Mouse (Mus musculus): Measurements from ENCODE around the gene Ulk3. TPM values are rescaled to one million over a fixed set of nuclear protein-coding genes. Genes with fewer than 3 reads are reported as not detected.

Ulk3 gene
- polyA plus RNA-seq, 1 experiment from 2014 or later: 14.3 TPM

DNA sequence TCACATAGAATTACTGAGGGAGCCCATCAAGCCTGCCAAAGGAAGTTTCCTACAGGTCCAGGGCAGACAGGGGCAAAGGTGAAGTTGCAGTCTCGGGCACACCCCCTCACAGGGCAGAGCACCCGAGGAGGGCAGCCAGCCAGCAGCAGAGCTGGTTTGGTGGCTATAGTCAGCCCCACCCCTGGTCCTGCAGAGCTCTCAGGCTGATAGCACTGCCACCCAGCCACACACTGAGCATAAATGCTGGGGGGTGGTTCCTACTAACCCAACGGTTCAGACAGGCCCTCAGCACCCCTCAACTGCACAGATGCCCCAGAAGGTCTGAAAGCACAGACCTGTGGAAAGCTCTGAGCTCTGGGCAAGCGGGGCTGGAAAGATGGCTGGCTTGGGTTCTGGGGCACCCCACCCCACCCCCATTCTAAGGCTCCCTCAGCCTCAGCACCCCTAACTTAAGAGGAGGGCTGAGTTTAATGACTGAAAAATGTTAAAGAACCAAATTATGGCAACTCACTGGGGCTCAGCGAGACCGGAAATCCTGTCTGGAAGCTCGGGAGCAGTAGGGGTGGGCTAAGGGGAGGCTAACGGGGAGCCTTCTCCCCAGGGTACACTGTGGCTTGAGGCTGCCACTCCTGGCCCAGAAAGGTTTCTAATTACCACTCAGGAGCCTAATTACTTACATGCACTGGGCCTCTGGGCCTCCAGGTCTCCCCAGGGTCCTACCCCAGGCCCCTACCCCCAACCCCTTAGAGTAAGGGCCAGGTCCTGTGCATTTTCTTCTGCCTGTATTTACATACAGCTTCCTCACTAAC is 49.6 kb downstream of the Ulk3 start:
- Histone ChIP-seq H3K9ac (peak overlapping the region; percentile 34), H3K4me1 (replicated peaks) (peaks cover 80% of the 10 kb centered on the region), H3K4me3 (no peak overlapping the region), H3K36me3 (no peaks in the 10 kb centered on the region), H3K4me2 (peak overlapping the region; percentile 54), H3K27me3 (no peaks in the 10 kb centered on the region), H3K9me3 (replicated peaks) (no peaks in the 10 kb centered on the region), H3K27ac (peak overlapping the region; percentile 94)
- WGBS: 35% methylated on average over 8 of the region's 8 CpGs
- ATAC-seq (replicated peaks; ENCODE audit: insufficient number of reproducible peaks, insufficient read depth, low FRiP score, low read depth): peak; percentile 31

DNA sequence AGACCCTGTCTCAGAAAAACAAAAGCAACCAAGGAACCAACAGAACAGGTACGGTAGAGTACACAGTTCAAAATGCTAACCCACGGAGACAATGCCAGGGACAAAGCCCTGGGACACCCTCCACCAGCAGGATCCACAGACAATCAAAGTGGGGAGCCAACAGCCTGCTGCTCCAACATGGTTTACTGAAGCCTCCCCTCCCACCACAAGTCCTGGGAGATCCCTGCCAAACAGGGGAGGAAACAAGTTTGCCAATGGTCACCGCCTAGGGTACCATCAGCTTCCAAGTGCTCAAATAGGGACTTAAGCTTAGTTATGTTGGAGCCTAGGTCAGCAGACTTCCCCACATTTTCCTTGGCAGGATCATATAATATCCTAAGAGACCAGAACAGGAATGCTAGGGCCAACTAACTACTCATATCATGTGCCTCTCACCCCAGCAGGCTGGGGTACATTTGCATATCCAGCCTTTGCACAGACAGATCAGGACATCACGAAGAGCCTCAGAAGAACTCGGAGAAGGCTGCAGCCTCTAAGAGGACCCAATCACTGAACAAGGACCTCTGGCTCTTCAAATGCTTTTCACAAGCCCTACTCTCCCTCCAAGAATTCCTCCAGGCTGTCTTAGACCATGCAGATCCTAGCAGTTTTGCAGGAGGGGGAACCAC is 50.5 kb downstream of the Ulk3 start:
- Histone ChIP-seq H3K4me2 (peak overlapping the region; percentile 54), H3K9ac (peak overlapping the region; percentile 41), H3K27me3 (no peaks in the 10 kb centered on the region), H3K36me3 (no peaks in the 10 kb centered on the region), H3K4me1 (replicated peaks) (peaks cover 81% of the 10 kb centered on the region), H3K27ac (peak overlapping the region; percentile 94), H3K4me3 (peak overlapping the region; percentile 23), H3K9me3 (replicated peaks) (no peaks in the 10 kb centered on the region)
- 68% methylated on average over 5 of the region's 5 CpGs for WGBS
- ATAC-seq (replicated peaks; ENCODE audit: insufficient number of reproducible peaks, insufficient read depth, low FRiP score, low read depth): no peak

DNA sequence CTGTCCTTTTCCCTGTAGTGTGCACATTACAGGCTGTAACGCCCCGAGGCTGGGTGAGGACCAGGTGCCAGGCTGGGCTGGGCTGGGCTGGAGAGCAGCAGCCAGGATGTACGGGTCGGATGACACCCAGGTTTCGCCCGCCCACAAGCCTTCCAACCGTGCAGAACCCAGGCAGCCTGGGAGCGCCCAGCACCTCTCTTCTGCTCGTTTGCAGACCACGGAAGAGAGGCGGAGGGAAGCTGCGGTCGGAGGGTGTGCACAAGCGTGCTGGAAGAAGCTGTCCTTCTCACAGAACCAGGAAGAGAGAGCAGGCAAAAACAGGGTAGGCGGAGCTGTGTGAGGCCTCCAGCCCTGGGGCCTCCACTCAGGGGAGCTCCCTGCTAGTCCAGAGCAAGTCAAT is 51.1 kb downstream of the Ulk3 start:
- WGBS: 10% methylated on average over 15 of the region's 15 CpGs
- peak overlapping the region; percentile 41 for H3K9ac ChIP-seq
- no peaks in the 10 kb centered on the region for H3K9me3 ChIP-seq (replicated peaks)
- no peaks in the 10 kb centered on the region for H3K36me3 ChIP-seq
- peak overlapping the region; percentile 54 for H3K4me2 ChIP-seq
- peak; percentile 13 for ATAC-seq (replicated peaks; ENCODE audit: insufficient number of reproducible peaks, insufficient read depth, low FRiP score, low read depth)
- H3K4me3 ChIP-seq: peak overlapping the region; percentile 23
- H3K27me3 ChIP-seq: no peaks in the 10 kb centered on the region
- peak overlapping the region; percentile 94 for H3K27ac ChIP-seq
- peaks cover 81% of the 10 kb centered on the region for H3K4me1 ChIP-seq (replicated peaks)

DNA sequence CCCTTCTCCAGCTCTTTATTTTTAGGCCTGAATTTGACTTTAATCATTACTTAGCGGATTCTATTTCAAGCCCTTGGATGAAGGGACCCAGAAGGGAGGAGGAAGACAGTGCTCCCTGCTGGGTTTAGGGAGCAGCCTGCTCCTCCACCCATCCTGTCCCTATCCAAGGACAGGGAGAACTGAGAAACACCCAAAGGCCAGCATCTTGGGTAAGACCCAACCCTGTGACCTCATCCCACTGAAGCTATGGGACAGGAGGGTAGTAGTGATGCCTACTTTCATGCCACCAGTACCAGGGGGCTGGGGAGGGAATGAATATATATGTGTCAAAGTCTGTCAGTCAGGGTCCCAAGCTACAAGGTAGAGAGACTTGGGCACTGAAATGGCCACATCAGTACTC is 51.8 kb downstream of the Ulk3 start:
- H3K4me2 ChIP-seq: peak overlapping the region; percentile 54
- no peaks in the 10 kb centered on the region for H3K27me3 ChIP-seq
- ATAC-seq (replicated peaks; ENCODE audit: insufficient number of reproducible peaks, insufficient read depth, low FRiP score, low read depth): no peak
- H3K4me1 ChIP-seq (replicated peaks): peaks cover 86% of the 10 kb centered on the region
- WGBS: 48% methylated on average over 1 of the region's 1 CpGs
- H3K27ac ChIP-seq: peak overlapping the region; percentile 94
- no peak overlapping the region for H3K4me3 ChIP-seq
- H3K9me3 ChIP-seq (replicated peaks): no peaks in the 10 kb centered on the region
- no peaks in the 10 kb centered on the region for H3K36me3 ChIP-seq
- H3K9ac ChIP-seq: 0 out of 2 replicates have a peak overlapping the region, but pooled peaks have one; percentile 41

DNA sequence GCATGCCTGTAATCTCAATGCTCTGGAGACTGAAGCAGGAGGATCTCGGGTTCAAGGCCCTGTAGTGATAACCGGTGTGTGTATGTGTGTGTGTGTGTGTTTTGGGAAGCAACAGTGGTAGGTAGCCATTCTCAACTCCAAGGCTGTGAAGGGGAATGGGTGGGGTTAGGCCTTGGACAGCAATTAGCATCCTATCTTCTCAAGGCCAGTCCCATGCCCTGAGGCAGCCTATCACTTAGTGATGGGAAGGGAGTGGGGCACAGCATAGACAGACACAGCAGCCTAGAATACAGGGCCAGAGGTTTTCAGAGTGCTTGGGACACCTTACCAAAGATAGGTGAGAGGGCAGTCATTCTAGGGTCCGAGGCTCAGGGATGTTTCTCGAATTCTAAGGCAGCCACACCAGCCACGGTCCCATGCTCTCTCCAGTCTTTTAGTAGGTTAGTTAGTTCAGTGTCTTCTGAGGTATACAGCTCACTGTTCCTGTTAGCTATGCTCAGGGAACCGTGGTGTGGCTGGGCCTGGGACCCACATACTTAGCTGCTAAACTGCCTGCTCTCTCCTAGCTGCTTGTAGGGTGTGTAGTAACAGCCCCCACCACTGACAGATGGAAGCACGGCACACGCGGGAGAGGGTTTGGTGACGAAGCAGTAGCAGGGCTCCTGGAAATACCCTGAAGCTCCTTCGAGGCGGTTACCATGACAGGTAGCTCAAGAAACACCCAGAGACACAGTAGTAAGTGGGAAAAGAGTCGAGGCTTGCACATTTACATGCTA is 52.7 kb downstream of the Ulk3 start:
- H3K4me1 ChIP-seq (replicated peaks): peaks cover 78% of the 10 kb centered on the region
- no peaks in the 10 kb centered on the region for H3K27me3 ChIP-seq
- no peak overlapping the region for H3K4me3 ChIP-seq
- H3K27ac ChIP-seq: 0 out of 2 replicates have a peak overlapping the region, but pooled peaks have one; percentile 94
- H3K4me2 ChIP-seq: peak overlapping the region; percentile 81; the same call in 1 of the 2 replicates
- 82% methylated on average over 13 of the region's 13 CpGs for WGBS
- H3K9me3 ChIP-seq (replicated peaks): no peaks in the 10 kb centered on the region
- no peak overlapping the region for H3K9ac ChIP-seq
- ATAC-seq (replicated peaks; ENCODE audit: insufficient number of reproducible peaks, insufficient read depth, low FRiP score, low read depth): no peak
- H3K36me3 ChIP-seq: no peaks in the 10 kb centered on the region

DNA sequence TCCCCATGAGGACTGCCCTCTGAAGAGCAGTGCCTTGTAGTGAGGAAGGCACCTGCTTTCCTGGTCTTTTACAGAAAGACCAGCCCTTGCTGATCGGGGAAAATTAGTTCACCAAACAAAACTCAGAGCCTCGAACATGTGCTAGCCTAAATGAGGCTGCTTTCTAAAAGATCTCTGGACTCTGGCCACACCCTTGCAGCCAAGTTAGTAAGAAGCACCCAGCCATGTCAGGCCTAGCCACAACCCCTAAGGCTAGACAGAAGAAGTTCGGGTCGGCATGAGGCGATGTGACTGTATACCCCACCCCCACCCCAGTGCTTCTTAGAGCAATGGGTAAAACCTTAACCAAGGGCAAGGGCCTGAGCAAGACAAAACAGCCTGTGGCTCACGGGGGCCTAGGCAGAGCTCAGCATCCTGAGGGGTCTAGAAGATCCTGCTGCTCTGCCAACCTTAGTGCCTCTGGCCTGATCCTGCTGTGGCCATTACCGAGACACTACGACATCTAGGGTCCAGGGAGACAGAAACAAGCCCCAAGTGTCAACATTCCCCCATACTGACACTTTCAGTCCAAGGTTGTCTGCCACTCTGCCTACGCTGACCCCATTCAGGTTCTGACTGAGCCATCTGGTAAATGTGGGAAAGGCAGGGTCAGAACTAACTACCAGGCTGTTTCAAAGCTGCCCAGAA is 54.1 kb downstream of the Ulk3 start:
- H3K9me3 ChIP-seq (replicated peaks): no peaks in the 10 kb centered on the region
- no peaks in the 10 kb centered on the region for H3K27me3 ChIP-seq
- 65% methylated on average over 9 of the region's 9 CpGs for WGBS
- H3K9ac ChIP-seq: peak overlapping the region; percentile 94; the same call in 1 of the 2 replicates
- peak overlapping the region; percentile 82 for H3K4me3 ChIP-seq
- ATAC-seq (replicated peaks; ENCODE audit: insufficient number of reproducible peaks, insufficient read depth, low FRiP score, low read depth): no peak
- peaks cover 64% of the 10 kb centered on the region for H3K4me1 ChIP-seq (replicated peaks)
- no peak overlapping the region for H3K27ac ChIP-seq
- H3K4me2 ChIP-seq: peak overlapping the region; percentile 81
- H3K36me3 ChIP-seq: no peaks in the 10 kb centered on the region

DNA sequence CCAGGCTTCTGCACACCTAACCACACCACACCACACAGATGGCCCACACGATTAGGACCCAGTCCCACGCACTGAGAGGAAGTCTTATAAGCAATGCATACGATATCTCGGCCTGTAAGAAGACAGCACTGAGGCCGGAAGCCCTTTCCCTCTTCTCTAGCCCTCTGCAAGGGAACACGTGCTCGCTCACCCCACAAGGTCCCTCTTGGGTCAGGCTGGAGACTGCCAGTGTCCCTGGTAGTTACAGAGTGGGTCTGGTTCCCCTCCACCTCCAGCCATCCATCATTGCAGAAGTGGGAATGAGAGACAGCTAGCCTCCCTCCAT is 54.6 kb downstream of the Ulk3 start:
- H3K27me3 ChIP-seq: no peaks in the 10 kb centered on the region
- H3K9ac ChIP-seq: peak overlapping the region; percentile 94; the same call in 1 of the 2 replicates
- peak overlapping the region; percentile 82 for H3K4me3 ChIP-seq
- H3K27ac ChIP-seq: no peak overlapping the region
- no peaks in the 10 kb centered on the region for H3K36me3 ChIP-seq
- no peaks in the 10 kb centered on the region for H3K9me3 ChIP-seq (replicated peaks)
- ATAC-seq (replicated peaks; ENCODE audit: insufficient number of reproducible peaks, insufficient read depth, low FRiP score, low read depth): no peak
- H3K4me1 ChIP-seq (replicated peaks): peaks cover 59% of the 10 kb centered on the region
- WGBS: 46% methylated on average over 7 of the region's 7 CpGs
- H3K4me2 ChIP-seq: peak overlapping the region; percentile 81

DNA sequence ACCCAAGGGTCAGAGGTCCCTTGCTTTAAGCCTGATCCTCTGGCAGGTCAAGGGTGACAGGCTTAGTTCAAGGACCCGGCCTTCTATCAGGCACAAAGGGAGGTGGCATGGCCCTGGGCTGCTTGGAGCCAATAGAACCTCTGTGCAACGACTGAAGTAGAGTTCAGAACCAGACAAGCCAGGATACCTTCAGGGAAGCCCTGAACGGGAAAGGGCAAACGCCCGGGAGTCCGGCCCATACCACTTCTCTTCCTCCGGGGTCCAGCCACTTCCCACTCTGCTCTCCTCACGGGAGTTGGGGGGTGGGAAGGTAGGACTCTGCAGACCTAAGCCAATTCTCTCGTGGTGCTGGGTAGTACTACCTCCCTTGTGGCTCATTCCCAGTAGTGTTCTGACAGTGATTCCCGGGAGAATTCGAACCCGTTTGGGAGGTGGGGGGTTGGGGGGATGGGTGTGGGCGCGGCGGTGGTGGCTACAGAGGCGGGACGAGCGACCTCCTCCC is 55.2 kb downstream of the Ulk3 start:
- WGBS: 1% methylated on average over 18 of the region's 18 CpGs

DNA sequence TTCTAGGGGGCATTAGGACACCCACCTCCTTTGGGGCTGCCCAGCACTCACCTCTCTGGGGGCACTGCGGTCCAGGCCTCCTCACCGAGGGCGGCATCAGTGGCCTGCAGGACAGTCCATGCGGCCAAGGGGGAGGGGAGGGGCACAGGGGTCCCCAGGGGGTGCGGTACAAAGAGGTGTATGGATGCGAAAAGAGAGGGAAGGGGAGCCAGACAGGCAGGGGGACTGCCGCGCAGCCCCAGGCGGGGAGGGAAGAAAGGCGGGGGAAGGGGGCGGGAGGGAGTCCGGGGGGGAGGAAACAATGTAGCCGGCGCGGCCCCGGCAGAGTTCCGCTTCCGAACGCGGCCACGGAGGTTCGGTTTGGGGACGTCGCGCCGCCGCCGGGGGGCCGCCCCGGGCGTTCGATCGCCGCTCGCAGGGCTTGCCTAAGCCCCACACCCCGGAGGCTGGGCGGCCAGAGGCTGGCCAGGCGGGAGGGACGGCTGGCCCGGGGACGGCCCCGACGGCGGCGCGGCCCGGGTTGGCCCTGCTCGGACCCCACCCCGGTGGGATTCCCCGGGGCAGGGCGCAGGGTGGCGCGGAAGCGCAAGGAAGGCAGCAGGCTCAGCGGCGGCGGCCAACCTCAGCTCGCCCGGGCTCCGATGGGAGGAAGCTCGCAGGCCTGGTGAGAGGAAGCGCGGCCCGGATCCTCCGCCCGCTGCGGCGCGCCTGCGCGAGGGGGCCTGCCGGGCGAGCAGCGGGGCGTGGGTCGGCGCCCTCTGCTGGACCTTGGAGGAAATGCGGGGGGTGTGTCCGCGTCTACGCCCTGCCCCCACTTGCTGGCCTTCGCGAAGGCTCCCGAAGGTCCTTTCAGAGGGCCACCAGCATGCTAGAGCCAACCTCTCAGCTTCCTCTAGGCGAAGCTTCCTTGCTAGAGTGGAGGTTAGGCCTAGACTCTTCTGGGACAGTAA is 56.0 kb downstream of the Ulk3 start:
- peak overlapping the region; percentile 81 for H3K4me2 ChIP-seq
- WGBS: under 1% methylated on average over 76 of the region's 85 CpGs
- peak overlapping the region; percentile 98 for H3K27ac ChIP-seq
- ATAC-seq (replicated peaks; ENCODE audit: insufficient number of reproducible peaks, insufficient read depth, low FRiP score, low read depth): peak; percentile 89
- no peaks in the 10 kb centered on the region for H3K9me3 ChIP-seq (replicated peaks)
- H3K36me3 ChIP-seq: no peaks in the 10 kb centered on the region
- no peaks in the 10 kb centered on the region for H3K27me3 ChIP-seq
- peak overlapping the region; percentile 82 for H3K4me3 ChIP-seq
- H3K9ac ChIP-seq: peak overlapping the region; percentile 94
- peaks cover 45% of the 10 kb centered on the region for H3K4me1 ChIP-seq (replicated peaks)

More for the DNA sequence above, 55.2 kb downstream of the Ulk3 start:
- no peak for ATAC-seq (replicated peaks; ENCODE audit: insufficient number of reproducible peaks, insufficient read depth, low FRiP score, low read depth)
- Histone ChIP-seq H3K27me3 (no peaks in the 10 kb centered on the region), H3K27ac (peak overlapping the region; percentile 98), H3K4me2 (peak overlapping the region; percentile 81), H3K4me1 (replicated peaks) (peaks cover 52% of the 10 kb centered on the region), H3K9ac (peak overlapping the region; percentile 94), H3K36me3 (no peaks in the 10 kb centered on the region), H3K9me3 (replicated peaks) (no peaks in the 10 kb centered on the region), H3K4me3 (peak overlapping the region; percentile 82)

Measured in heart, embryonic 15.5 days (tissue).